9 mouse cellular contexts compared by ENCODE assay signal in genomic region chr19:4879324-4879703, GRCm38 (mm10). TPM values are rescaled to one million over a fixed set of nuclear protein-coding genes. Genes with fewer than 3 reads are reported as not detected.
DNase-seq lines count a peak whose midpoint lies in the region; ATAC-seq and TF ChIP-seq lines count a peak whose summit lies in the region.
"Had no signal": no experiment of that assay in that cellular context is flagged by ENCODE, and none has a peak within 500 bp of the region (broad histone marks: within the 10 kb centered on the region; RNA-seq: fewer than 3 reads in every experiment).

No protein-coding gene starts in this region.

- no peaks in the 10 kb centered on the region for H3K9me3 ChIP-seq in kidney, embryonic 16.5 days (ENCODE audit: low read length)
- no peaks in the 10 kb centered on the region for H3K9me3 ChIP-seq in embryonic facial prominence, embryonic 12.5 days
- H3K9me3 ChIP-seq in intestine, postnatal 0 days (ENCODE audit: control insufficient read depth) = no peaks in the 10 kb centered on the region
- no peaks in the 10 kb centered on the region for H3K9me3 ChIP-seq in neural tube, embryonic 13.5 days

- H3K4me1 ChIP-seq in kidney, embryonic 16.5 days (ENCODE audit: insufficient read depth, low read length) = peaks cover 21% of the 10 kb centered on the region
- peaks cover 14% of the 10 kb centered on the region; the same call in 1 of the 2 replicates for H3K4me1 ChIP-seq in embryonic facial prominence, embryonic 12.5 days
- peaks cover 5% of the 10 kb centered on the region; the same call in 1 of the 2 replicates for H3K4me1 ChIP-seq in intestine, postnatal 0 days (replicated peaks; ENCODE audit: control insufficient read depth, insufficient read depth, low read length)
- H3K4me1 ChIP-seq in neural tube, embryonic 13.5 days (replicated peaks) = peaks cover 24% of the 10 kb centered on the region

- no peak for ATAC-seq in kidney, embryonic 16.5 days (ENCODE audit: low FRiP score, low TSS enrichment)
- ATAC-seq in embryonic facial prominence, embryonic 12.5 days (ENCODE audit: insufficient number of reproducible peaks, insufficient read depth, low FRiP score, low TSS enrichment) = no peak
- no peak for ATAC-seq in intestine, postnatal 0 days
- no peak for ATAC-seq in neural tube, embryonic 13.5 days (ENCODE audit: low read depth)

- no peaks in the 10 kb centered on the region for H3K36me3 ChIP-seq in kidney, embryonic 16.5 days (ENCODE audit: insufficient read depth, low read length)
- H3K36me3 ChIP-seq in embryonic facial prominence, embryonic 12.5 days = no peaks in the 10 kb centered on the region
- peaks cover 13% of the 10 kb centered on the region; the same call in 1 of the 2 replicates for H3K36me3 ChIP-seq in intestine, postnatal 0 days (ENCODE audit: control insufficient read depth, insufficient read depth)
- H3K36me3 ChIP-seq in neural tube, embryonic 13.5 days = 0 out of 2 replicates have a peak, but pooled peaks cover 15% of the 10 kb centered on the region

- H3K27me3 ChIP-seq in kidney, embryonic 16.5 days (ENCODE audit: insufficient read depth, low read length) = no peaks in the 10 kb centered on the region
- H3K27me3 ChIP-seq in embryonic facial prominence, embryonic 12.5 days = no peaks in the 10 kb centered on the region
- H3K27me3 ChIP-seq in intestine, postnatal 0 days (replicated peaks; ENCODE audit: control insufficient read depth, insufficient read depth, low read length) = 0 out of 2 replicates have a peak, but pooled peaks cover 4% of the 10 kb centered on the region
- H3K27me3 ChIP-seq in neural tube, embryonic 13.5 days = peaks cover 6% of the 10 kb centered on the region; the same call in 1 of the 2 replicates

- no peak for DNase-seq in kidney, adult 18-20 months
- no peak for DNase-seq in urinary bladder, postnatal 36 days (ENCODE audit: low spot score in 2 of 2)
- no peak for DNase-seq in c-Kit-positive CD71-positive TER-119-positive erythroid progenitor cells, embryonic 14.5 days (ENCODE audit: low spot score)
- DNase-seq in adipocyte (ENCODE audit: low spot score) = no peak
- DNase-seq: kidney, adult 8-10 months had no signal

- H3K4me3 ChIP-seq in kidney, embryonic 16.5 days (ENCODE audit: low read length) = peak overlapping the region; percentile 97
- H3K4me3 ChIP-seq in embryonic facial prominence, embryonic 12.5 days = peak overlapping the region; percentile 86
- H3K4me3 ChIP-seq in intestine, postnatal 0 days (ENCODE audit: low read depth, low read length) = peak overlapping the region; percentile 82
- peak overlapping the region; percentile 91 for H3K4me3 ChIP-seq in neural tube, embryonic 13.5 days

- peak overlapping the region; percentile 96 for H3K4me2 ChIP-seq in kidney, embryonic 16.5 days (replicated peaks; ENCODE audit: low read depth, low read length)
- H3K4me2 ChIP-seq in embryonic facial prominence, embryonic 12.5 days (replicated peaks) = peak overlapping the region; percentile 97
- peak overlapping the region; percentile 86 for H3K4me2 ChIP-seq in intestine, postnatal 0 days (replicated peaks; ENCODE audit: low read depth)
- peak overlapping the region; percentile 84 for H3K4me2 ChIP-seq in neural tube, embryonic 13.5 days

- no peak overlapping the region for H3K27ac ChIP-seq in kidney, embryonic 16.5 days (ENCODE audit: low read length)
- H3K27ac ChIP-seq in embryonic facial prominence, embryonic 12.5 days = no peak overlapping the region
- no peak overlapping the region for H3K27ac ChIP-seq in intestine, postnatal 0 days (ENCODE audit: low read depth, low read length)
- no peak overlapping the region for H3K27ac ChIP-seq in neural tube, embryonic 13.5 days (replicated peaks)

- peak overlapping the region; percentile 92 for H3K9ac ChIP-seq in kidney, embryonic 16.5 days (replicated peaks; ENCODE audit: low read length)
- peak overlapping the region; percentile 75; the same call in 1 of the 2 replicates for H3K9ac ChIP-seq in embryonic facial prominence, embryonic 12.5 days
- H3K9ac ChIP-seq in intestine, postnatal 0 days (ENCODE audit: low read depth, low read length) = peak overlapping the region; percentile 76; the same call in 1 of the 2 replicates
- H3K9ac ChIP-seq in neural tube, embryonic 13.5 days = peak overlapping the region; percentile 93

- WGBS in kidney, embryonic 16.5 days = 62% methylated on average over 10 of the region's 10 CpGs
- WGBS in embryonic facial prominence, embryonic 12.5 days = 50% methylated on average over 10 of the region's 10 CpGs
- 59% methylated on average over 10 of the region's 10 CpGs for WGBS in intestine, postnatal 0 days
- 69% methylated on average over 10 of the region's 10 CpGs for WGBS in neural tube, embryonic 13.5 days

- no peak for TF ChIP-seq CTCF in intestine, postnatal 0 days (IDR thresholded peaks at IDR 0.05; ENCODE audit: low read depth)

RNA-seq across cellular contexts. Expression of gene Zdhhc24, which starts 0.8 kb away (rescaled TPM):
- 14.2 and 15.3 TPM in 2 replicates for polyA plus RNA-seq in kidney, embryonic 16.5 days (2015; fragmentation: Nextera tagmentation; extraction: Ambion mirVana)
- polyA plus RNA-seq in embryonic facial prominence, embryonic 12.5 days (2016; fragmentation: Nextera tagmentation; extraction: Ambion mirVana) = 12.0 and 12.1 TPM in 2 replicates
- polyA plus RNA-seq in intestine, postnatal 0 days (2015; fragmentation: Nextera tagmentation; extraction: Ambion mirVana) = 7.6 and 9.1 TPM in 2 replicates
- 19.5 and 22.1 TPM in 2 replicates for polyA plus RNA-seq in neural tube, embryonic 13.5 days (2015; fragmentation: Nextera tagmentation; extraction: Ambion mirVana)

RNA-seq across cellular contexts. Expression of gene Actn3, which starts 1.6 kb away (rescaled TPM):
- 9.4 and 11.0 TPM in 2 replicates for polyA plus RNA-seq in kidney, embryonic 16.5 days (2015; fragmentation: Nextera tagmentation; extraction: Ambion mirVana)
- 6.0 and 6.8 TPM in 2 replicates for polyA plus RNA-seq in embryonic facial prominence, embryonic 12.5 days (2016; fragmentation: Nextera tagmentation; extraction: Ambion mirVana)
- 0.47 and 0.56 TPM in 2 replicates for polyA plus RNA-seq in intestine, postnatal 0 days (2015; fragmentation: Nextera tagmentation; extraction: Ambion mirVana)
- 3.1 and 3.2 TPM in 2 replicates for polyA plus RNA-seq in neural tube, embryonic 13.5 days (2015; fragmentation: Nextera tagmentation; extraction: Ambion mirVana)

RNA-seq across cellular contexts. Expression of gene Ctsf, which starts 24.4 kb away (rescaled TPM):
- polyA plus RNA-seq in kidney, embryonic 16.5 days (2015; fragmentation: Nextera tagmentation; extraction: Ambion mirVana) = 66.6 and 76.7 TPM in 2 replicates
- polyA plus RNA-seq in embryonic facial prominence, embryonic 12.5 days (2016; fragmentation: Nextera tagmentation; extraction: Ambion mirVana) = 37.6 and 45.1 TPM in 2 replicates
- polyA plus RNA-seq in intestine, postnatal 0 days (2015; fragmentation: Nextera tagmentation; extraction: Ambion mirVana) = 15.6 and 16.4 TPM in 2 replicates
- polyA plus RNA-seq in neural tube, embryonic 13.5 days (2015; fragmentation: Nextera tagmentation; extraction: Ambion mirVana) = 66.7 and 70.4 TPM in 2 replicates

RNA-seq across cellular contexts. Expression of gene Bbs1, which starts 27.1 kb away (rescaled TPM):
- 6.5 and 7.2 TPM in 2 replicates for polyA plus RNA-seq in kidney, embryonic 16.5 days (2015; fragmentation: Nextera tagmentation; extraction: Ambion mirVana)
- polyA plus RNA-seq in embryonic facial prominence, embryonic 12.5 days (2016; fragmentation: Nextera tagmentation; extraction: Ambion mirVana) = 5.6 and 5.7 TPM in 2 replicates
- polyA plus RNA-seq in intestine, postnatal 0 days (2015; fragmentation: Nextera tagmentation; extraction: Ambion mirVana) = 0.60 and 0.98 TPM in 2 replicates
- polyA plus RNA-seq in neural tube, embryonic 13.5 days (2015; fragmentation: Nextera tagmentation; extraction: Ambion mirVana) = 7.6 and 9.4 TPM in 2 replicates

RNA-seq across cellular contexts. Expression of gene Ccdc87, which starts 40.1 kb away (rescaled TPM):
- not detected in 2 replicates for polyA plus RNA-seq in kidney, embryonic 16.5 days (2015; fragmentation: Nextera tagmentation; extraction: Ambion mirVana)
- polyA plus RNA-seq in embryonic facial prominence, embryonic 12.5 days (2016; fragmentation: Nextera tagmentation; extraction: Ambion mirVana) = 0.18 and 0.24 TPM in 2 replicates
- not detected in 2 replicates for polyA plus RNA-seq in intestine, postnatal 0 days (2015; fragmentation: Nextera tagmentation; extraction: Ambion mirVana)
- 0.35 and 0.45 TPM in 2 replicates for polyA plus RNA-seq in neural tube, embryonic 13.5 days (2015; fragmentation: Nextera tagmentation; extraction: Ambion mirVana)
